Mouse (Mus musculus) neural tube, embryonic 15.5 days (tissue): Measurements from ENCODE around the gene 4932411N23Rik. TPM values are rescaled to one million over a fixed set of nuclear protein-coding genes. Genes with fewer than 3 reads are reported as not detected.
"Not testable (repeated sequence)": the region's sequence is repeated elsewhere in the genome, so short reads cannot be mapped to it uniquely, and the experiment has no call there.

ENCODE experiments used
- ATAC-seq: fragments of 200-750 bp; cut with Nextera tagmentation; 2 replicates; pipeline ENCODE4 v1.8.0; 2017; ENCODE audit warnings: mild to moderate bottlenecking, moderate TSS enrichment, moderate library complexity; ENCODE audit not compliant: low FRiP score
- H3K27ac ChIP-seq: fragments of 300-500 bp; sonication (generic); replicated peaks from 2 replicates; pipeline ENCODE4 v1.5.1; 2015; ENCODE audit warnings: mild to moderate bottlenecking, inconsistent platforms
- H3K27me3 ChIP-seq: fragments of 300-500 bp; sonication (generic); replicated peaks from 2 replicates; pipeline ENCODE4 v1.6.1; 2015; ENCODE audit warnings: inconsistent platforms
- H3K36me3 ChIP-seq: fragments of 300-500 bp; sonication (generic); 2 replicates; pipeline ENCODE4 v1.6.1; 2015; ENCODE audit warnings: inconsistent platforms
- H3K4me1 ChIP-seq: fragments of 300-500 bp; sonication (generic); 2 replicates; pipeline ENCODE4 v1.6.1; 2015; ENCODE audit warnings: inconsistent platforms
- H3K4me2 ChIP-seq: fragments of 300-500 bp; sonication (generic); 2 replicates; pipeline ENCODE4 v1.6.1; 2015; ENCODE audit warnings: inconsistent platforms, mild to moderate bottlenecking, moderate library complexity
- H3K4me3 ChIP-seq: fragments of 300-500 bp; sonication (generic); replicated peaks from 2 replicates; pipeline ENCODE4 v1.5.1; 2015; ENCODE audit warnings: mild to moderate bottlenecking, inconsistent platforms
- H3K9ac ChIP-seq: fragments of 300-500 bp; sonication (generic); replicated peaks from 2 replicates; pipeline ENCODE4 v1.6.1; 2015; ENCODE audit warnings: mild to moderate bottlenecking, inconsistent platforms
- H3K9me3 ChIP-seq: fragments of 300-500 bp; sonication (generic); replicated peaks from 2 replicates; pipeline ENCODE4 v1.6.1; 2016; ENCODE audit warnings: inconsistent platforms
- WGBS: fragments of 180-500 bp; shearing (Covaris S2); methylation state at CpG from one replicate; pipeline ENCODE4 v1.1.7; 2015; ENCODE audit warnings: mixed read lengths; 5-methylcytosine and 5-hydroxymethylcytosine counted together
- polyA plus RNA-seq: library from polyadenylated mRNA; unstranded; fragments of >200 nt; fragmentation: Nextera tagmentation; extraction: Ambion mirVana; gene quantifications from 2 replicates; pipeline ENCODE4 v1.2.1, GENCODE M21; 2015

Gene 4932411N23Rik
- polyA plus RNA-seq = not detected in 2 replicates

- H3K27me3 ChIP-seq = no peaks in the 10 kb centered on the region
- H3K4me3 ChIP-seq = no peak within 1 kb of the TSS
- H3K27ac ChIP-seq = no peak within 1 kb of the TSS
- H3K9ac ChIP-seq = no peak within 1 kb of the TSS
- ATAC-seq = no peak
- H3K4me2 ChIP-seq = no peak within 1 kb of the TSS
- no peaks in the 10 kb centered on the region for H3K9me3 ChIP-seq
- no peaks in the 10 kb centered on the region for H3K4me1 ChIP-seq
- no peaks in the 10 kb centered on the region for H3K36me3 ChIP-seq
Observed at GRCm38 (mm10) chrX:126815768-126816167, at the start of gene 4932411N23Rik. Gene 4932411N23Rik, minus strand, starts transcription at chrX:126815868.

- 83% methylated on average over 5 of the region's 5 CpGs for WGBS
- Histone ChIP-seq H3K4me2 (no peak overlapping the region), H3K9ac (no peak overlapping the region), H3K27ac (no peak overlapping the region), H3K36me3 (no peaks in the 10 kb centered on the region), H3K9me3 (no peaks in the 10 kb centered on the region), H3K27me3 (no peaks in the 10 kb centered on the region), H3K4me3 (no peak overlapping the region), H3K4me1 (no peaks in the 10 kb centered on the region)
- no peak for ATAC-seq
Observed at GRCm38 (mm10) chrX:126779895-126780294, 35.8 kb downstream of the 4932411N23Rik start.

- H3K9me3 ChIP-seq, ATAC-seq, H3K4me3 ChIP-seq, H3K27me3 ChIP-seq, H3K9ac ChIP-seq, H3K4me1 ChIP-seq, H3K27ac ChIP-seq, H3K4me2 ChIP-seq, H3K36me3 ChIP-seq: not testable (repeated sequence)
- WGBS = 85% methylated on average over 5 of the region's 6 CpGs
Observed at GRCm38 (mm10) chrX:126777643-126778042, 38.0 kb downstream of the 4932411N23Rik start.

- not testable (repeated sequence) for H3K27me3 ChIP-seq, H3K4me2 ChIP-seq, H3K27ac ChIP-seq, H3K9ac ChIP-seq, H3K36me3 ChIP-seq, H3K4me3 ChIP-seq, H3K9me3 ChIP-seq, H3K4me1 ChIP-seq, ATAC-seq
- 82% methylated on average over 5 of the region's 5 CpGs for WGBS
Observed at GRCm38 (mm10) chrX:126774846-126775245, 40.8 kb downstream of the 4932411N23Rik start.

- not testable (repeated sequence) for H3K27me3 ChIP-seq, H3K4me2 ChIP-seq, H3K36me3 ChIP-seq, H3K4me3 ChIP-seq, H3K9me3 ChIP-seq, ATAC-seq, H3K9ac ChIP-seq, H3K27ac ChIP-seq, H3K4me1 ChIP-seq
- WGBS = 71% methylated on average over 5 of the region's 6 CpGs
Observed at GRCm38 (mm10) chrX:126773511-126773910, 42.2 kb downstream of the 4932411N23Rik start.

Other genes with a start within 250 kb of the 4932411N23Rik start
- not detected in 2 replicates for gene Gm382, start 224.1 kb upstream of the 4932411N23Rik start, polyA plus RNA-seq